Mouse (Mus musculus): Measurements from ENCODE around the gene Gm9044. TPM values are rescaled to one million over a fixed set of nuclear protein-coding genes. Genes with fewer than 3 reads are reported as not detected.
A peak's percentile ranks its signal among the peaks of the same experiment; 100 is the strongest.
"Not testable (repeated sequence)": the region's sequence is repeated elsewhere in the genome, so short reads cannot be mapped to it uniquely, and the experiment has no call there.

Gene Gm9044
- not detected in 2 replicates for polyA plus RNA-seq (2016; fragmentation: Nextera tagmentation; extraction: Ambion mirVana)

GRCm38 (mm10) chr10:118332308-118332707 is at the start of gene Gm9044:
Gene Gm9044 (minus strand): TSS chr10:118332408.
- not testable (repeated sequence) for H3K4me3 ChIP-seq; H3K27me3 ChIP-seq (ENCODE audit: insufficient read depth, poor library complexity, severe bottlenecking); DNase-seq (ENCODE audit: low spot score); H3K36me3 ChIP-seq; H3K27ac ChIP-seq; H3K4me1 ChIP-seq; H3K9me3 ChIP-seq
- no CpG with 5 or more reads among the region's 14 CpGs for WGBS

GRCm38 (mm10) chr10:118370443-118370842 is 38.2 kb upstream of the Gm9044 start:
- 15% methylated on average over 10 of the region's 10 CpGs for WGBS
- Histone ChIP-seq H3K9me3 (no peaks in the 10 kb centered on the region), H3K4me3 (no peak overlapping the region), H3K4me1 (no peaks in the 10 kb centered on the region), H3K27me3 (ENCODE audit: insufficient read depth, poor library complexity, severe bottlenecking) (no peaks in the 10 kb centered on the region), H3K36me3 (no peaks in the 10 kb centered on the region), H3K27ac (no peak overlapping the region)
- peak; percentile 90 for DNase-seq (ENCODE audit: low spot score)

- no peak for DNase-seq (ENCODE audit: low spot score)
- H3K27me3 ChIP-seq (ENCODE audit: insufficient read depth, poor library complexity, severe bottlenecking) = no peaks in the 10 kb centered on the region
- H3K27ac ChIP-seq = no peak overlapping the region
- no peaks in the 10 kb centered on the region for H3K9me3 ChIP-seq
- 83% methylated on average over 9 of the region's 9 CpGs for WGBS
- H3K36me3 ChIP-seq = no peaks in the 10 kb centered on the region
- no peak overlapping the region for H3K4me3 ChIP-seq
- H3K4me1 ChIP-seq = no peaks in the 10 kb centered on the region
These were observed 37.3 kb upstream of the Gm9044 start for GRCm38 (mm10) chr10:118369518-118369917.

- 85% methylated on average over 1 of the region's 11 CpGs for WGBS
These were observed 21.8 kb upstream of the Gm9044 start, which contains the start of gene Gm9049 for GRCm38 (mm10) chr10:118354005-118354404. Gene Gm9049 (minus strand): TSS chr10:118354105.

GRCm38 (mm10) chr10:118348579-118348978 is 16.4 kb upstream of the Gm9044 start, which contains the start of gene Gm9048:
Gene Gm9048 (minus strand): TSS chr10:118348679.
- H3K4me3 ChIP-seq; H3K4me1 ChIP-seq; H3K9me3 ChIP-seq; H3K27ac ChIP-seq; DNase-seq (ENCODE audit: low spot score); H3K27me3 ChIP-seq (ENCODE audit: insufficient read depth, poor library complexity, severe bottlenecking); H3K36me3 ChIP-seq: not testable (repeated sequence)
- 83% methylated on average over 1 of the region's 14 CpGs for WGBS

More at GRCm38 (mm10) chr10:118354005-118354404, 21.8 kb upstream of the Gm9044 start, which contains the start of gene Gm9049:
- not testable (repeated sequence) for H3K9me3 ChIP-seq; H3K27ac ChIP-seq; H3K4me3 ChIP-seq; DNase-seq (ENCODE audit: low spot score); H3K27me3 ChIP-seq (ENCODE audit: insufficient read depth, poor library complexity, severe bottlenecking); H3K4me1 ChIP-seq; H3K36me3 ChIP-seq

GRCm38 (mm10) chr10:118343155-118343554 is 10.9 kb upstream of the Gm9044 start, which contains the start of gene Gm9046:
Gene Gm9046 (minus strand): TSS chr10:118343255.
- H3K36me3 ChIP-seq; H3K27ac ChIP-seq; H3K27me3 ChIP-seq (ENCODE audit: insufficient read depth, poor library complexity, severe bottlenecking); H3K9me3 ChIP-seq; H3K4me3 ChIP-seq; DNase-seq (ENCODE audit: low spot score); H3K4me1 ChIP-seq: not testable (repeated sequence)
- WGBS = no CpG with 5 or more reads among the region's 14 CpGs

GRCm38 (mm10) chr10:118337731-118338130 is 5.5 kb upstream of the Gm9044 start, which contains the start of gene Gm9045:
Gene Gm9045 (minus strand): TSS chr10:118337831.
- not testable (repeated sequence) for H3K4me3 ChIP-seq; H3K4me1 ChIP-seq; H3K27me3 ChIP-seq (ENCODE audit: insufficient read depth, poor library complexity, severe bottlenecking); H3K27ac ChIP-seq; H3K36me3 ChIP-seq; DNase-seq (ENCODE audit: low spot score); H3K9me3 ChIP-seq
- WGBS = no CpG with 5 or more reads among the region's 14 CpGs

GRCm38 (mm10) chr10:118326869-118327268 is 5.3 kb downstream of the Gm9044 start, which contains the start of gene Gm9040:
Gene Gm9040 (minus strand): TSS chr10:118326969.
- not testable (repeated sequence) for H3K9me3 ChIP-seq; H3K27ac ChIP-seq; H3K4me3 ChIP-seq; DNase-seq (ENCODE audit: low spot score); H3K36me3 ChIP-seq; H3K27me3 ChIP-seq (ENCODE audit: insufficient read depth, poor library complexity, severe bottlenecking); H3K4me1 ChIP-seq
- no CpG with 5 or more reads among the region's 11 CpGs for WGBS

GRCm38 (mm10) chr10:118319024-118319423 is 13.2 kb downstream of the Gm9044 start:
- Histone ChIP-seq H3K27ac (no peak overlapping the region), H3K36me3 (no peaks in the 10 kb centered on the region), H3K4me1 (no peaks in the 10 kb centered on the region), H3K4me3 (no peak overlapping the region), H3K27me3 (ENCODE audit: insufficient read depth, poor library complexity, severe bottlenecking) (no peaks in the 10 kb centered on the region), H3K9me3 (no peaks in the 10 kb centered on the region)
- DNase-seq (ENCODE audit: low spot score) = no peak
- WGBS = 86% methylated on average over 8 of the region's 8 CpGs

- not testable (repeated sequence) for H3K9me3 ChIP-seq; H3K36me3 ChIP-seq; H3K27ac ChIP-seq; DNase-seq (ENCODE audit: low spot score); H3K4me1 ChIP-seq; H3K27me3 ChIP-seq (ENCODE audit: insufficient read depth, poor library complexity, severe bottlenecking); H3K4me3 ChIP-seq
- 39% methylated on average over 2 of the region's 2 CpGs for WGBS
These were observed 30.1 kb downstream of the Gm9044 start for GRCm38 (mm10) chr10:118302133-118302532.

GRCm38 (mm10) chr10:118294938-118295337 is 37.3 kb downstream of the Gm9044 start, which contains the start of gene Iltifb:
Gene Iltifb (minus strand): TSS chr10:118295038.
- DNase-seq (ENCODE audit: low spot score) = no peak
- H3K4me1 ChIP-seq = no peaks in the 10 kb centered on the region
- 84% methylated on average over 6 of the region's 6 CpGs for WGBS

GRCm38 (mm10) chr10:118283016-118283415 is 49.2 kb downstream of the Gm9044 start:
- not testable (repeated sequence) for H3K27ac ChIP-seq; DNase-seq (ENCODE audit: low spot score); H3K4me3 ChIP-seq; H3K4me1 ChIP-seq; H3K9me3 ChIP-seq; H3K36me3 ChIP-seq; H3K27me3 ChIP-seq (ENCODE audit: insufficient read depth, poor library complexity, severe bottlenecking)
- 54% methylated on average over 3 of the region's 5 CpGs for WGBS

More at GRCm38 (mm10) chr10:118294938-118295337, 37.3 kb downstream of the Gm9044 start, which contains the start of gene Iltifb:
- Histone ChIP-seq H3K4me3 (no peak within 1 kb of the TSS), H3K27ac (no peak within 1 kb of the TSS), H3K36me3 (no peaks in the 10 kb centered on the region), H3K9me3 (no peaks in the 10 kb centered on the region), H3K27me3 (ENCODE audit: insufficient read depth, poor library complexity, severe bottlenecking) (no peaks in the 10 kb centered on the region)

GRCm38 (mm10) chr10:118282565-118282964 is 49.6 kb downstream of the Gm9044 start:
- H3K27me3 ChIP-seq (ENCODE audit: insufficient read depth, poor library complexity, severe bottlenecking); DNase-seq (ENCODE audit: low spot score); H3K4me1 ChIP-seq; H3K9me3 ChIP-seq; H3K4me3 ChIP-seq; H3K36me3 ChIP-seq; H3K27ac ChIP-seq: not testable (repeated sequence)
- WGBS = 74% methylated on average over 6 of the region's 7 CpGs
